Mouse (Mus musculus) C2C12 (cell line): ENCODE data around the gene Cdk14. TPM values are rescaled to one million over a fixed set of nuclear protein-coding genes. Genes with fewer than 3 reads are reported as not detected.

ENCODE experiments used
- H3K27me3 ChIP-seq: one replicate; pipeline ENCODE4 v1.6.1; 2011; ENCODE audit not compliant: control insufficient read depth, insufficient read depth, insufficient read length
- H3K36me3 ChIP-seq: one replicate; pipeline ENCODE4 v1.6.1; 2011; ENCODE audit not compliant: control insufficient read depth, insufficient read depth
- H3K4me3 ChIP-seq: one replicate; pipeline ENCODE4 v1.5.1; 2011; ENCODE audit warnings: mild to moderate bottlenecking, control low read depth; ENCODE audit not compliant: poor library complexity, insufficient read depth, severe bottlenecking
- H3K79me2 ChIP-seq: one replicate; pipeline ENCODE4 v1.6.1; 2011; ENCODE audit not compliant: control insufficient read depth, insufficient read depth
- H3K79me3 ChIP-seq: one replicate; pipeline ENCODE4 v1.6.1; 2011; ENCODE audit warnings: low read depth, control low read depth
- H3ac ChIP-seq: one replicate; pipeline ENCODE3; 2011; ENCODE audit warnings: low read depth; ENCODE audit not compliant: control insufficient read depth, insufficient read length
- CEBPB ChIP-seq: IDR thresholded peaks from one replicate; pipeline ENCODE4 v1.6.1; 2011; ENCODE audit warnings: low read depth, mild to moderate bottlenecking, control low read depth, moderate library complexity
- CTCF ChIP-seq: IDR thresholded peaks from one replicate; pipeline ENCODE4 v1.5.1; 2011; ENCODE audit not compliant: control insufficient read depth, insufficient read depth, insufficient read length
- FOSL1 ChIP-seq: IDR thresholded peaks from one replicate; pipeline ENCODE4 v1.8.0; 2011; ENCODE audit warnings: mild to moderate bottlenecking, low read length; ENCODE audit not compliant: poor library complexity, insufficient read depth, severe bottlenecking
- MAX ChIP-seq: IDR thresholded peaks from one replicate; pipeline ENCODE4 v1.6.1; 2011; ENCODE audit warnings: mild to moderate bottlenecking, control low read depth
- MYOD1 ChIP-seq: IDR thresholded peaks from one replicate; pipeline ENCODE4 v1.6.1; 2011; ENCODE audit warnings: low read depth; ENCODE audit not compliant: control insufficient read depth, insufficient read length
- MYOG ChIP-seq: IDR thresholded peaks from one replicate; pipeline ENCODE4 v1.6.1; 2011; ENCODE audit not compliant: control insufficient read depth, insufficient read length; ENCODE audit errors: extremely low read depth
- USF1 ChIP-seq: IDR thresholded peaks from one replicate; pipeline ENCODE4 v1.6.1; 2011; ENCODE audit warnings: low read depth, mild to moderate bottlenecking, control low read depth, moderate library complexity
- polyA plus RNA-seq: library from polyadenylated mRNA; unstranded; fragments of >200 nt; fragmentation: generic; extraction: Trizol; gene quantifications from one replicate; pipeline ENCODE4 v1.2.1, GENCODE M21; 2012; ENCODE audit warnings: missing spikeins

Cdk14 gene
- polyA plus RNA-seq, 1 experiment: 15.9 TPM

DNA sequence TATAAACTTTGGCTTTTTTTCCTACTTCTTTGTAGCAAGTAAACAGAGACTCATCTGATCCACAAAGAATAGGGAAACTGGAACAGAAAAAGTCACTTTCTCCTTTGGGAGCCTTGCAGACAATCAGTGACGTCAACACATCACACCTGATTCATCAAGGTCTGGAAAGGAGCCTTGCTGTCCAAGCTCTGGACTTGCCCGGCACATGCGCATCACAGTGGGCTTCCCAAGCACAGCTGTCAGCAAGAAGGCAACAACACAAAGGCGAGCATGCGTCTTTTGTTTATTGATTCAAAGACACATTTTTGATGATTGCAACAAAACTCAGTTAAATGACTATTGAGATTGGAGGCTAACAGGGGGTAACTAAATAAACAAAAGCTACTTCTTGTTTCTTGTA is 47.2 kb downstream of the Cdk14 start:
- no peak for TF ChIP-seq MAX
- TF ChIP-seq USF1: no peak
- no peak for TF ChIP-seq FOSL1
- TF ChIP-seq CTCF: no peak
- TF ChIP-seq MYOD1: no peak
- TF ChIP-seq CEBPB: no peak
- no peak for TF ChIP-seq MYOG
- no peak overlapping the region for H3ac ChIP-seq

DNA sequence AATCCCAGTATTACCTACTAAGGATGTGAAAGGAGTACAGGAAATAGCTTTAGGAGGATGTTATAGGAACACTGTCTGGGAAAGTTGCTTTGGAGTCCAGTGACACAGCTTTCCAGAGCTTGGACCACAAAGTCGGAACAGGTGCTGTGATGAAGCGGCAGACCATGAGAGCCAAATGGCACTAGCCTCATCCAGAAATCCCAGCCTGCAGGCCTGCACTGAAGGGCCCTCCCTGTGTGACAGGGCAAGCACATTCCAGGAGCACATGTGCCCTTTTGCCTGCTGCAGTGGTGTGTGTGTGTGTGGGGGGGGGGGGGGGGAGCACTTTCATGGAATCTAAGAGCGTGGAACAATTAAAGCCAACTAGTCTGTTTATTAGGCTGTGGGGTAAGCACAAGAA is 47.8 kb downstream of the Cdk14 start:
- H3ac ChIP-seq: no peak overlapping the region
- peaks cover 52% of the 10 kb centered on the region for H3K79me3 ChIP-seq
- no peak overlapping the region for H3K4me3 ChIP-seq
- TF ChIP-seq MAX: no peak
- no peak for TF ChIP-seq CEBPB
- TF ChIP-seq FOSL1: no peak
- no peak for TF ChIP-seq MYOG
- TF ChIP-seq CTCF: no peak
- no peak for TF ChIP-seq USF1
- TF ChIP-seq MYOD1: no peak
- H3K79me2 ChIP-seq: peaks cover 83% of the 10 kb centered on the region
- H3K27me3 ChIP-seq: no peaks in the 10 kb centered on the region
- H3K36me3 ChIP-seq: peaks cover 33% of the 10 kb centered on the region

More for the DNA sequence above, 47.2 kb downstream of the Cdk14 start:
- Histone ChIP-seq H3K27me3 (no peaks in the 10 kb centered on the region), H3K36me3 (peaks cover 28% of the 10 kb centered on the region), H3K79me3 (peaks cover 58% of the 10 kb centered on the region), H3K79me2 (peaks cover 88% of the 10 kb centered on the region), H3K4me3 (no peak overlapping the region)

DNA sequence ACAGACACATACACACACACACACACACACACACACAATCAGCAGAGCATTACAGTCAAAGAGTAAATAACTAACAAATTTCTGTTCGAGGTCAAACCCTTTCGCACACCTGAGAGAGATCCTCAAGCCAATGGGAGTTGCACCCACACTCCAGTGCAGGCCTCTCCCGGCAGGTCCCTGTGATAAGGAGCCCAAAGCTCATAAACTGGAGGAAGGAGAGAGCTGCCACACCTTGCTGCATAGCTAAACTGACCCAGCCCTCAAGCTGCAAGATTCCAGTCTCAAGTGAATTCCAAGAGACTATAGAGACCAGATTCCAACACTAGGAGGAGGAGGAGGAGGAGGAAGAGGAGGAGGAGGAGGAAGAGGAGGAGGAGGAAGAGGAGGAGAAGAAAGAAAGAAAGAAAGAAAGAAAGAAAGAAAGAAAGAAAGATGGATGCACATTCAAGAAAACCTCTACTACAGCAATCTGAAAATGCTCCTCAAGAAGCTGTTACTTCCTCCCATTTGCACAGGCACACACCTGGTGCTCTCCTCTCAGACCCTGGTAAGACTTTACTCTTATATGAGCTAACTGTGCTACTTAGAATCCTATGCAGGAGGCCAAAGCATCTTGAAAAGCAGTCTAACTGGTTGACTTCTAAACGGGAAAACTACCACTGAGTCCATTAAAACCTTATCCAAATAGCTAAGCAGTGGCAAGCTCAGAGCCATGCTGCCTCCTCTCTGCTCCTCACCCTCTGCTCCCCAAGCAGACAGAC is 49.6 kb downstream of the Cdk14 start:
- peaks cover 33% of the 10 kb centered on the region for H3K36me3 ChIP-seq
- no peaks in the 10 kb centered on the region for H3K27me3 ChIP-seq
- TF ChIP-seq FOSL1 (no peak), MYOD1 (no peak)
- H3K79me2 ChIP-seq: peaks cover 83% of the 10 kb centered on the region
- no peak overlapping the region for H3K4me3 ChIP-seq
- H3K79me3 ChIP-seq: peaks cover 34% of the 10 kb centered on the region
- no peak overlapping the region for H3ac ChIP-seq

DNA sequence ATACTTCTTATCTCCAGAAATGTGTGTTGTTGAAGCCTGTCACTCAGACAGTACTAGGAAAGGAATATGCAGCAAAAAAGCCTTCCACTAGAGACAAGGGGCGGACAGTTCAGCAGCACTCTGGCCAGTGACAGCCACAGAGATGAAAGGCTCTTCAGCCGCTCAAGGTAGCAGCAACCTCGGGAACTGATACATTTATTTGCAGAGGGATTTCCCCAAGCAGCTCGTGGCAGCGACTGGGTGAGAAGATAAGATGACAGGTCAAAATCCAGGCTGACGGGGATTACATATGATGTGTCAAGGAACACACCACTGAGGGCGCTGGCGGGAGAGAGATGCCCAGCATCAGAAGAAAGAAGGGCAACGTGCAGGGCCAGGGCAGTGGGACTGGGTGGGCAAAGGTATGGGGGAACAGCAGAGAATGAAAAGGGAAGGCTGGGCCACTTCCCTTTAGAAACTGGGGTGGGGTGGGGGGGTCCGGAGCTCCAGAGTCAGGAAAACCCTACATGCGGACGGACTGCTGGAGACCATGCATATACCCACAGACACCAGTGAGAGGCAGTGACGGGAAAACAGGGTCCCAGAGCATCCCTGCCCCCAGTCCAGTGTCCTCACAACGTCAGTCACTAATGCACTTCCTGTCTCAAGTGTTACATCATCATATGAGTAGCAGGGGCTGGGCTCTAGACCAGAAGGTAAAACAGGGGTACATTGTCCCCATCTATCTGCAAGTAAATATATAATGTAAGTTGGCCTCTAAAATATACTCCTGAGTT is 51.5 kb downstream of the Cdk14 start:
- peaks cover 20% of the 10 kb centered on the region for H3K79me3 ChIP-seq
- no peak overlapping the region for H3K4me3 ChIP-seq
- H3K79me2 ChIP-seq: peaks cover 77% of the 10 kb centered on the region
- H3K27me3 ChIP-seq: no peaks in the 10 kb centered on the region
- peaks cover 36% of the 10 kb centered on the region for H3K36me3 ChIP-seq
- H3ac ChIP-seq: no peak overlapping the region
- TF ChIP-seq CTCF (no peak), MYOD1 (no peak), USF1 (no peak), MAX (no peak)

DNA sequence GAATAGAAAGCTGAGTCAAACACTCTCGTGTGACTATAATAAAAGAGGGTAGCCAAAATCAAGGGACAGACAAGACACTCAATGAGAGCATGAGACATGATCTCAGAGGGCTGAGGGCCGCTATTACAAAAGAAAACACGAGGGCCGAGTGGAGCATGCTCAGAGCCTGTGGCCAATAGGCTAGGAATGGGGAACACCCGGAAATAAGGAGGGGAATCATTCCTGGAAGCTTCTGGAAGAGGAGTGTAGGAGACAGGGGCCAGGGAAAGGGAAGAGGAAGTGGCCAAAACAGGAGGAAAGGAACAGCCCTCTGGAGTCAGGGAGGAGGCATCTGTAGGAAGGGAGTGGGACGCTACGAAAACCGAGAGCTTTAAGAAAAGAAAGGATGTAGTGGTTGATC is 52.6 kb downstream of the Cdk14 start:
- Histone ChIP-seq H3K36me3 (peaks cover 36% of the 10 kb centered on the region), H3K79me2 (peaks cover 75% of the 10 kb centered on the region), H3K4me3 (no peak overlapping the region), H3K79me3 (peaks cover 16% of the 10 kb centered on the region), H3K27me3 (no peaks in the 10 kb centered on the region), H3ac (no peak overlapping the region)
- TF ChIP-seq MYOG (no peak), MYOD1 (no peak), MAX (no peak), CTCF (no peak), FOSL1 (no peak), CEBPB (no peak), USF1 (no peak)
